Mouse (Mus musculus): ENCODE results near the gene Cntln.

GRCm38 (mm10) chr4:84944100-84944499 lies 60.0 kb downstream of the Cntln start:
- TF ChIP-seq POLR2A (IDR thresholded peaks at IDR 0.05; ENCODE audit: insufficient read depth, low read depth, low read length) (no peak), CTCF (IDR thresholded peaks at IDR 0.05; ENCODE audit: insufficient read depth, low read depth, low read length) (no peak)
